Mouse (Mus musculus) heart, postnatal 4 days (tissue): ENCODE measurements around the gene Selenoi. TPM values are rescaled to one million over a fixed set of nuclear protein-coding genes. Genes with fewer than 3 reads are reported as not detected.
"Not testable (repeated sequence)": the region's sequence is repeated elsewhere in the genome, so short reads cannot be mapped to it uniquely, and the experiment has no call there.

Experiments
- DNase-seq: peaks from one replicate; pipeline ENCODE4 v3.0.0; 2021
- total RNA-seq, 2 experiments: library from RNA; stranded (reverse); gene quantifications; 2 replicates each; pipeline ENCODE4 v1.2.3; 2021

Gene Selenoi
- total RNA-seq: 10 to 100 TPM; 22.8 to 24.9 TPM

DNA sequence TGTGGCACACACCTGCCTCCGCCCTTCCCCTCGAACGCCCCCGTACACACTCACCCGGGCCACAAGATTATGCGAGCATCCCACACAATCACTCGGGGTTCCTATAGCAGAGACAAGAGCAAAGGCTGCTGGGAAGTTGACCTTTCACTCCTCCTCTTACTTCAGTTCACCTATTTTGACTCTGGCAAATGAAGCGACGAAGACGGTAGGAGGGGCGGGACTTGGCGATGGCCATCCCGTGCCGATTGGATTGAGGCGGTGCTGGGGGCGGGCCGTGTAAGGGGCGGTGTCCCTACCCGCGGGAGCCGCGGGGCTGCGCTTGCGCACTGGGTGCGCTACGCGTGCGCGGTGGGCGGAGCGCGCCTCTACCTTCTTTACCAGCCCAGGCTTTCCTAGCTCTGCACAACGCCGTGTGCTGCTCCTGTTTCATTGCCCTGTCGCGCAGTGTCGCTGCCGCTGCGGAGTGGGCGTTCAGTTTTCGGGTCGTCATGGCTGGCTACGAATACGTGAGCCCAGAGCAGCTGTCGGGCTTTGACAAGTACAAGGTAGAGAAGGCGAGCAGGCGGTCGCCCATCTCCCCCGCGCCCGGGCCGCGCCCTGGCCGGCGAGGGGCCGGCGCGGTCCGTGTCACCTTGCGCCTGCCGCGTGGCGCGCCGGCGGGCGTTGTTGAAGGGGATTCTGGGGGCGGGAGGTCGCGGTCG is at the start of gene Selenoi:
TSS of gene Selenoi (plus strand) at position 311 of the 701 bp plus-strand sequence.
- DNase-seq: peak; percentile 98

DNA sequence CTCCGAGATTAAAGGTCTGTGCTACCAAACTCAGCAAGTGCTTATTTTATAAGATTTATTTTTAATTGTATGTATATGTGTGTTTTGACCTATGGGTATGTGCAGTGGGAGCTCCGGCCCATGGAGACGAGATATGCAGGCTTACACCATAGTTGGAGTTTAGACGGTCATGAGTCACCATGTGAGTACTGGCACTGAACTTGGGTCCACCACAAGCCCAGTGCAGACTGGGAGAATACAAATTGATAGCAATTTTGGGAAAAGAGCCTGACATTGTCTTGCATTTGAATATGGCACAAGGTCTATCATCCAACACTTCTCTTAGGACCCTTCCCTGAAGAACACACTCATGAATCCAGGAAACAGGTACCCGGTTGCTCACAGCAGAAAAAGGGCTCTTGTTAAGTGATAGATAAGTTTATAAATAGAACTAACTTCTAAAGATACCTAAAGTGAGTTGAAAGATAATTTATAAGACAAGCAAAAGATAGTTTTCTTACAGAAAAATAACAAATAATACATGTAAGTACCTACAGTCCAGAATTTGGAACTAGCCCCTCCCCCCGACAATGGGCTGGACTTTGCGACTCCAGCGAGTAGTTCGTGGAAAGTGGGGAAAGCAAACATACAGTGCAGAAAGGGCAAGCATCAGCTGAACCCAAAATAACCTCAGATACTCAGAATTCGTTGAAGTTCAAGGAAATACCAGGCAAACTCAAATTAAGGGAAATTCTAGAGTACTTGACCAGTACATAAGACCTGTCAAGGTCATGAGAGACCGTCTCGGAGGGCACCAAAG is 44.5 kb upstream of the Selenoi start:
- DNase-seq: no peak

DNA sequence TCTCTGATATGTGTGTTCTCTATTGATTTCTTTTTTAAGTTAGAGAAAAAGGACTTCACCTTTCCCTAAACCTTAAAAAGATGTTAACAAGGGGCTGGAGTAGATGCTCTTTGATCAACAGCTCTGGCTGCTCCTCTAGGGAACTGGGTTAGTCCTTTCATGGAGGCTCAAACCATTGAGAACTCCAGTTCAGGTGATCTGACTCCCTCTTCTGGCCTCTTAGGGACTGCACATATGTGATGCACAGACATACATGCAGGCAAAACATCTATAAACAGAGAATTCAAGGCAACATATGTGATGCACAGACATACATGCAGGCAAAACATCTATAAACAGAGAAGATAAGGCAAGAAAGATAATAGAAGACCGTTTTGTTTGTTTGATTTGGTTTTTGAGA is 39.9 kb upstream of the Selenoi start:
- DNase-seq: no peak

DNA sequence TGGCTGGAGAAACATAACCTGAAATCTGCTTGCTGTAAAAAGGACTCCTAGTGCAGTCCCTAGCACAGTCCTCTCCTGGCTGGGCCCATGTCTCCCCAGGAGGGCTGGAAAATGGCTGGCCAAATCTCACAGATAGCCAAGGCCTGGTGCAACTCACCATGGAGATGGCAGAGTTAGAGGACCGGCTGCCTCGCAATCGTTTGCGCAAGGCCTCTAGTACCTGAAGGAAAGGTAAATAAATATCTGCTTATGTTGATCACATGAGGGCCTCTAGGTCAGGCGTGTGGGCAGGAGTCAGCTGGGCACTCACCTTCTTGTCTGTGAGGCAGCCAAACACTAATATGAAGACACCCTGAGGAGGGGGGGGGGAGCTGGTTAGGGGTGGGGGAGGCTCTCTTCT is 37.0 kb upstream of the Selenoi start:
- no peak for DNase-seq

DNA sequence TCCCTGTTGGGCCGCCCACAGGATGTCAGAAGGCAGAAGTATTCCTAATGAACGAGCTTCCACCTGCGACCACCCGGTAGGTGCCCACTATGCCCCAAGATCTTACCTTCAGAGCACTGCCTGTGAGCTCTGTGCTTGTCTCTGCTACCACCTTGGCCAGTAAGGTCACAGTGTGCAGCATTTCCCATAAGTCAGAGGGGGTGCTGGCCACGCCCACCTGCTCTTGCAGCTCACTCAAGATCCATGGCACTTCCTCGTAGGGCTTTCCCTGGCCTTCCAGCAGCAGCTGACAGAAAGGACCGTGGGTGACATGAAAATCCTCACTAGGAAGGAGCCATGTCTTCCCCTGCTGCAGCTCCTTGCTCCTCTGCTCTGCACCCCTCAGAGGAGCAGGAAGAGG is 34.1 kb upstream of the Selenoi start:
- DNase-seq: no peak

DNA sequence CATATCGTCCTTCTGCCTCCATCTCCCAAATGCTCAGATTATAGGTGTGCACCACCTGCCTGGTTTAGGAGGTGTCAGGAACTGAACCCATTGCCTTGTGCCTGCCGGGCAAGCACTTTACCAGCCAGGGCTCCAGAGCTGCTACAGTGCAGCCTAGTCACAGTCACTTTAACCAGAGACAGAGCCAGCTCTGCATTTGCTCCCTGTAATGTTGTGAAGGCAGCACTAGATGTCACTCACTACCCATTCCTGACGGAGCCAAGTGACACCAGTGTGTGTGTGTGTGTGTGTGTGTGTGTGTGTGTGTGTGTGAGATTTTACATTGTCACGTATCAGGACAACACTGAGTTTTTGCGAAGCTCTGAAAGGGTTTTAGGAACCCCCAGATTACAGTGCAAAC is 30.9 kb upstream of the Selenoi start:
- DNase-seq: peak; percentile 64

DNA sequence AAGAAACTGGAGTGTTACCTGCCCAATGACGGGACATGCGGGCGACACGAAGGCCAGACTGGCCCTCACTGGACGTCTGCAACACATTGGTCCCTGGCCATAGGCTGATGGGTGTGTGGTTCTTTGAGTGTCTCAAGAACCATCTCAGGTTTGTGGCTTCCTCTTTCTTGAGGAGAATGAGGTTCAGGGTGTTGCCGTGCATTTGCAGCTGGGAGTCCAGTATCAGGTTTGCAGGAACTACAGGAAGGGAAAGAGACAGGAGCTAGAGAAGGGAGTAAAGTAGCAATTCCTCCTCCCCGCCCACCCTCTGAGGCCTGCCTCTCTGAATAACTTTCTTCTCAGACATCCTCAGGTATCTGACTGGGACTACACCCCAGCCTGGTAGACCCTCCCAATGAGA is 30.2 kb upstream of the Selenoi start:
- DNase-seq: no peak

DNA sequence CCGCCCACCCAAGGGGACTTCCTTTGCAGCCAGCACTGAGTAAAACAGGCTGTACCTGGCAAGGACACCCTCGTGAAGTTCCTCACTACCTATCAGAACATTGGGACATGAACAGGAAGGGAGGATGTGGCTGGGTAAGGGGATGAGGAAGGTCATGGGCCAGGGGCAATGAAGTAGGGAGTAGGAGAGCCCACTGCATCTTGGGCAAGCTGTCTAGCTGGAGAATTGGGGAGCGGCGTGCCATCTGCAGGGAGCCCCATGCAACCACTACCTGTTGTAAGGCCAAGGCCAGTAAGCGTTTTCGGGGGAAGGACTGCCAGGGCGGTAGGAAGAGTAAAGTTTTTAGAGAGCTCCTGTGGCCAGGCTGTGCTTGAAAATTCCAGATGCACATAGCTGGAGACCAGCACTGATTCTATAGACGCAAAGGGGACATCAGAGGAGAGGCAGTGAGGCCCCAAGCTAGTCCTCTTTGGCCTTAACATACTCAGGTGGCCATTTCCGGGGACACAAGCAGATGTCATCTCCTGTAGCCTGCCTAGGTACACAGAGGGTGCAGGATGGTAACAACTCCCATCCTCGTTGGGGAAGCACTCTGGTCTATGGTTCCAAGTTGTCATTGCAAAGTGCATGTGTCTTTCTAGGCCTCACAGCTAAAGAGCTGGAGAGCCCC is 29.0 kb upstream of the Selenoi start:
- DNase-seq: no peak

DNA sequence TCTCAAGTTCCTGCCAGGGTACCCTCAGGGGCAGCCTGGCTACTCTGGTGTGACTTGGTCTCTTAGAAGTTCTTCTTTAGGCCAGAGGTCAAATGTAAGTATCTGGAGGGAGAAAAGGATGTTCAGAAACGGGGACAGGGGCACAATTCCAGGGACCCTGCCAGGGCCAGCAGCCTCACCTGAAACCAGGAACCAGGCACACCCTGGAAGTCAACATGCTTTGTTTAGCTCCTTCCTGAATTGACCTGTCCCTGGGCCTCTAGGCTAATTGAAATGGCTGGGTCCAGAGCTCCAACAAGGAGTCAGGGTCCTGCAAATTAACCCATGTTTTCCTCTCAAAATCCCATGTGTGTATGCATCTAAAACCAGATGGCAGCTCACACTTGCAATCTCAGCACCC is 27.9 kb upstream of the Selenoi start:
- no peak for DNase-seq

DNA sequence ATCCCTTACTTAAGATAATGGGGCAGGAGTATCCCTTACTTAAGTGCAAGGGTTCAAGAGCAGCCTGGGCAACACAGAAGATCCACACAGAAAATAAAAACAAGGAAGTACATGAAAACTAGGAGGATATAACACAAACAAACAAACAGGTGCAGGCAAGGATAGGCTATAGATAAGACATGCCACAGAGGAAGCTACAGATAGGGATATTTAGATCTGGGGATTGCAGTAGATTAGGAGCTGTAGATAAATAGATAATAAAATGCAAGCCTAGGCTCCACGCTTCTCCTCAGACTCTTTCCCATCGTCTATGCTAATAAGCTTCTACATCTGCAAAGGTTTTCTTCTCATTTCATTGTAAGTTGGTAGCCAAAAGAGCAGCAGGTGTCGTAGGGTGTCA is 27.3 kb upstream of the Selenoi start:
- DNase-seq: no peak

DNA sequence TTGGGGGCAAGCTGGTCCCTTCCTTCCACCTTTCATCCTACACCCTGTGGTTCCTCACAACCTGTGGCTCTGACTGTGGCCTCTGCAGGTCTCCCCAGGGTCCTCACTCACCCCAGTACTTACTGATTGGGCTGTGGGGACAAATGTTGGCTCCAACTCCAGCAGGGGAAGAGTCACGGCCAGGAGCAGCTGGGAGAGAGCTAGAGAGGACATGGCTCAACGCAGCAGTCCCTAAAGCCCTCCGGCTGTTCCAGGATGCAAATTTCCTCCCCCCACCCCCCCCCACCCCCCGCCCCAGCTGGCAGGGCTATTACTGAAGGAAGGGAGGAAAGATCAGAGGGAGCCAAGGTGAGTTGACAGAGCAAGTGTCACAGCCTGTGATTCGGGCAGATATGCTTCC is 26.9 kb upstream of the Selenoi start, which contains the start of gene Adgrf3:
TSS of gene Adgrf3 (minus strand) at position 230 of the 400 bp plus-strand sequence.
- DNase-seq: no peak

DNA sequence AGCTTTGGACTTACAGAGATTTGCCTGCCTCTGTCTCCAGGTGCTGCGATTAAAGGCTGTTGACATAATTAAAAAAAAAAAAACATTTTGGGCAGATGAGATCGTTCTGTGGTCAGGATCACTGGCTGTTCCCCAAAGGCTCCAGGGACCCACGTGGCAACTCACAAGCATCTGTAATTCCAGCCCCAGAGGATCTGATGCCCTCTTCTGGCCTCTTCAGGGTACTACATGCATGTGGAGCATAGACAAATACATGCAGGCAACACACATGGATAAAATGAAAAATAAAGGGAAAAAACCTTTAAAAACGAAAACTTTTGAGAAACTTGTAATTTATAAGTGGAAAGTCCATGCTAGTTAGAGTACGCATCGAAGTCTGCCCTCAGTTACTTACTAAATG is 25.1 kb upstream of the Selenoi start:
- DNase-seq: peak; percentile 51

DNA sequence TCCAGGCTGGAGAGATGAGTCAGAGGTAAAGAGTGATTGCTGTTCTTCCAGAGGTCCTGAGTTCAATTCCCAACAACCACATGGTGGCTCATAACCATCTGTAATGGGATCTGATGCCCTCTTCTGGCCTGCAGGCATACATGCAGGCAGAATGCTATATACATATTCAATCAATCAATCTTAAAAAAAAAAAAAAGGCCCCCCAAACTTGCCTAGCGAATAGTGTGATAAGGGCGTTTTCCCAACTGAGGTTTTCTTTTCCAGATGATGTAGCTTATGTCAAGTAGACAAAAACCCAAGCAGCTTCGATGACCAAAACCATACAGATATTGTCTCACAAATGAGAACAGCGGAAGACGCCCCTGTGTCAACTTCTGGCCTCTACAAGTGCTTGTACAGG is 21.6 kb upstream of the Selenoi start:
- DNase-seq: not testable (repeated sequence)

DNA sequence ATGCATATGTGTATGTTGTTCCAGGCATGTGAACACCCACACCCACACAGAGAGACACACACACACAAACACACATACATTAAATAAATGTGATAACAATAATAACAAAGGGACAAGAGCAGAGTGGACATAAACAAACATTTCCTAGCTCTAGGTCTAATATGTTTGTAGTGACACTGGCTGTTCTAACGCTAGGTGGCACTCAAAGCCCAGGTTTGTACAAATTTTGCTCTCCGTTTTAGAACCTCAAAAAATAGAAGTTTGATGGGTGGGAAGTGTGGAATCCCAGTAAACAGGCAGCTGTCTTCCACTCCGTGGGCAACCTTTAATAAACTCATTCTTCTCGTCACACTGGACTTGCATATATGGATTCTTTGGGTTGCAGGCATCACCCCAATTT is 17.5 kb upstream of the Selenoi start:
- peak; percentile 75 for DNase-seq

DNA sequence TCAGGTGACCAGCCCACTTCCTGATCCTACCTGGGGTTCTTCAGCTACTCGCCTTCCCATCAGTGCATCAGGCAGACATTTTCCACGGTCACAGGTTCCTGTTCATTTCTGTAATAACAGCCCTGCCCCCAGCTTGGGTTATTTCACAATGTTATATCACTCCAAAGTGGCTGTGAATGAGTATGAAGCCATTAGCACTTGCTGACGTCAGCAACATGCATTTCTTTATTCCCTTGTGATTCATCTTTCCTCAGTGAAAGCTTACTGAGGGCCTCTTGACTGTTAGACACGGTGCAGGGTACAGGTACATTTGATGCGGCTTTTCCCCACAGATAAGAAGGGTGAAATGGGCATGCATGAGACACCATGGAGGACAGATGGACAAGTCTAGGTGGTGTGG is 16.4 kb upstream of the Selenoi start:
- no peak for DNase-seq

DNA sequence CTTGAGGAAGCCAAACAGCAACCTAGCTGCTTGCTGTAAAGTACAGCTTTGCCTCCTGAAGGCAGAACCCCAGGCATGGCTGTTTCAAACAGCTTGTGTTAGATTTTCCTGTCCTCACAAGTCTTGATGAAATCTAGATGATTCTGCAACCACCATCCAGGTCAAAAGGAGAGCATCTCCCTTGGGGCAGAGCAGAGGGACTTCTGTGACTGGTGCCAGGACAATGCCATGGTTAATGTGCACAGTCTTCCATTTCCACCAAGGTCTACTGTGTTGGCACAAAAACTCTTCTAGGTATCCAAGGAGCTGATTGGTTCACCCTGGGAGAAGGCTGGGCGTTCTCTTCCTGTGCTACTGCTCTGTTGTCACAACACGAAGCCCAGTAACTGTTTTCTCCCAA is 12.7 kb upstream of the Selenoi start:
- no peak for DNase-seq

DNA sequence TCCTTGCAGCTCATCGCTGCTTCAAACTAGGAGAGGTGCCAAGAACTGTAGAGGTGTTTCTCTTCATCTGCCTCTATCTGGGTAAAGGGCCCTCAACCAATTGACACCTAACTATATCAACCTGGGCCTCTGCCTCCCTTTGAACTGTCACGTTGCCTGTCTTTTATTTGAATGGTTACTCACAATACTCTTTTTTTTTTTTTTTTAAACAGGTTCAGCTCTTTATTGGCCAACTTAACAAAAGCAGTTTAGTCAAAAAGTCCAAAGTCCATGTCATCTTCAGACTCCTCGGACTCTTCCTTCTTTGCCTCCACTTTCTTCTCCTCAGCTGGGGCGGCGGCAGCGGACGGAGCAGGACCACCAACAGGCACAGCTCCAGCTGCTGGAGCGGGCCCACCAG is 11.7 kb upstream of the Selenoi start:
- DNase-seq: no peak

DNA sequence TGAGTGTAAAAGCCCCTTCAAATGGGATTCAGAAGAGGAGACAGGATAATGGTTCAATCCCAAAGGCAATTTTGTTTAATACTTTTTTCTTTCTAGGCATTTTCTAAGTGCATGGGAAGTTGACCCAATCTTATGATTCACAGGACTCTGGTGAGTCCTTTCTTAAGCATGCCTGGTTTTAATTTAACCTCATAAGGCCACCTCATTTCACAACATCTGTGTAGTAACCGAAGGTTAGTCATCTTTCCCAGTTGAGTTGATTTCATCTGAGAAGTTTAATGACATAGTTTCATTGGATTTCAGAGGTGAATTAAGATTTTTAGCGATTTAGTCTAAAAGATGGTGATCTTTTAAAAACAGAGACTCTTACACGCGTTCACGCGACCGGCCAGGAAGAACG is 9.7 kb upstream of the Selenoi start:
- DNase-seq: no peak

DNA sequence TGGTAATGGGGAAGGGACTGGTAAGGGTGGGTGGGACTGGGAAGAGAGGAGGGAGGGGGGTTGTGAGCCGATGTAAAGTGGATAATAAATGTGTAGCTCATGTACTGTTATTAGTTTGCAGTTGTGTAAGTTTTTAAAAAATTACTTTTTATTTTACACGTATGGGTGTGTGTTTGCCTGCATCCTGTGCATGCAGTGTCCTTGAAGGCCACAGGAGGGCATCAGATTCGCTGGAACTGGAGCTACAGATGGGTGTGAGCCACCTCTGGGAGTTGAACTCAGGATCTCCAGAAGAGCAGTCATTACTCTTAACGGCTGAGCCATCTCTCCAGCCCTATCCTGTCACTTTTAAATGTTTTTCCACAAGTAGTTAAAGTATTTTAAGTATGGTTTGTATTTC is 1.5 kb upstream of the Selenoi start:
- peak; percentile 19 for DNase-seq

DNA sequence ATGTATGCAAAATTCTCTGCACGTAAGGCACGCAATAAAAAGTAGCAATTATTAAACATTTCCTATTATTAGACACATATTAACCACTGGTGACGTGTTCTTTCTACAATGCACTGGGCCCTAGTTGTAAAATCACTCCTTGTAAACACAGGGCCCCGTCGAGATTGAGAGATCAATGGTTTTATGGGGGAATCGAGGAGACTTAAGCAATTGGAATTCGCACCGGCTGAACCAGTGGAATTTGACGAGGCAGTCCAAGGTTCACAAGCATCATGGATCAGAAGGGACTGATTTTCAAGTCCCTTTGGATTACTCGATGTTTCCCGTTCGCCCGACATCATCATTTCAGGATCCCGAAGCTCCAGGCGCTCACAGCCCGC is 500 bp upstream of the Selenoi start:
- DNase-seq: no peak

DNA sequence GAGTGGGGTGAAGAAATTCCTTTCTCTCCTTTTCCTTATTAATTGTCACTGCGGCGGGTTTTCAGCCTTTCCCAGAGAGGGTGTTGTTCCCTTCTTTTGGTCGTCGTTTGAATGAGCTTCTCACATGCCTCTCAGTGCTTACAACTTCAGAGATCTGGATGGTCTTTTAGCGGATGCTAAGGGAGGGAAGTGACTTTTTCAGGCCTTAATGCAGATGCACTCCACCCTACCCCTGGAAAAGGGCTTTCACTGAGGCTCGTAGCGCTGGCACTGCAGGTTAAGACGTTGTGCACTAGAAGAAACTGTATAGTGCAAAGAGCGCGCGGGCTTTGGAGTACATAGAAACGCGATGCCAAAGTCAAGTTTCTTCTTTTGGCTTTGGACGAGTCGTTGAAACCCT is 661 bp downstream of the Selenoi start:
- peak; percentile 10 for DNase-seq

DNA sequence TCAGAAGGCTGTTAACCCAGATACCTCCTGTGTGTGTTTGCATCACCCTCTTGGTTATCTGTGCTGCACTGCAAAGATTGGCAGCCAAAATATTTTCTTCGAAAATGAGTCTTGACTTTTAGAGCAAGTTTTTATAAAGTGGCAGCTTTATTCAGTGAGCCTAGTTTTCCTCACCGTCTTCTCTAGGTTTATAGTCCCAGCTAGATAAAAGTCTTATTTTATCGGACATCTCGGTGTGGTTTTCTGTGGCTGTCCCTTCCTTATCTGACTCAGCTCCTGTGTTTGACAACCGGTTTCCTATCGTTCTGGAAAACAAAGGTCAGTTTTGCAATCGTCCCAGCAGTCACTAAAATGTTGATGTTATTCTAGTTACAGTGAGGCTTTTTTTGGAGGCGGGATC is 1.6 kb downstream of the Selenoi start:
- DNase-seq: no peak

DNA sequence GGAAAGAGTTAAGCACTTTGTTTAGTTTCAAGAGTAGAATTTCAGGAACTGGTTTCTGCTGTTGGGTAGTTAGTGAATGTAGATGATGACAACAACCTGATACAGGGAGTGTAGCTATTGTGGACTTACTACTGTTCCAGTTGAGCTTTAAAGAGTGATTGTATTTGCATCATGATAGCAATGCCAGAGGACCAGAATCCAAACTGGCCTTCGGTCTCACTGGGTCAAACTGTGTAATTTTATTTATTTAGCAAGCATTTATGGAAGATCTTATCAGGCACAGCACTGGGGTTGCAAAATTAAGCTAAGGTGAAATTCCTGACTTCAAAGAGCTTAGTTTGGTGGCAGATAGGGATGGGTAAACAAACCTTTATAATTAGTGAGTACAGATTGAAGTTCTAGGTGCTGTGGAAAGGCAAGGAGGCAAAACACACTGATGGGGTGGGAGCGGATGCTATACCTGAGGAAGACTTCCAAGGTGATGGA is 3.3 kb downstream of the Selenoi start:
- DNase-seq: no peak
